Mouse (Mus musculus) monocyte, adult 59 days (primary cell): ENCODE data around the gene Phf21a. TPM values are rescaled to one million over a fixed set of nuclear protein-coding genes. Genes with fewer than 3 reads are reported as not detected.

Source experiments
- total RNA-seq, 2 experiments: library from RNA; stranded (reverse); gene quantifications; one replicate each; pipeline ENCODE4 v1.2.4; 2023

Gene Phf21a
- 100 to 1,000 TPM; 110 to 119 TPM for total RNA-seq

GRCm38 (mm10) chr2:92092817-92093216 is at the start of gene Phf21a:
Phf21a (plus strand) TSS chr2:92093117.

GRCm38 (mm10) chr2:92374514-92374913 is 281.6 kb downstream of the Phf21a start, which contains the start of the genes Pex16 and Large2:
Pex16 (plus strand) TSS chr2:92374676.
Large2 (minus strand) TSS chr2:92374869.

GRCm38 (mm10) chr2:92381901-92382588 is 289.1 kb downstream of the Phf21a start, which contains the start of gene 1700029I15Rik:
1700029I15Rik (plus strand) TSS chr2:92382538.

GRCm38 (mm10) chr2:92401091-92401561 is 308.2 kb downstream of the Phf21a start, which contains the start of gene Mapk8ip1:
Mapk8ip1 (minus strand) TSS chr2:92401263.

Other genes with a start within 250 kb of the Phf21a start
- gene Chrm4, start 165.9 kb upstream of the Phf21a start, total RNA-seq, result under 1 TPM; 0.34 to 0.85 TPM
- gene Mdk, start 160.8 kb upstream of the Phf21a start, total RNA-seq, result 1 to 10 TPM; 1.4 to 3.0 TPM
- not detected for gene Gm9821, start 147.4 kb upstream of the Phf21a start, total RNA-seq
- gene Dgkz, start 117.3 kb upstream of the Phf21a start, total RNA-seq, result 100 to 1,000 TPM; 199 to 212 TPM
- gene Creb3l1, start 68.6 kb upstream of the Phf21a start, total RNA-seq, result under 1 TPM; 0.46 to 0.92 TPM